Mouse (Mus musculus): Measurements from ENCODE around the gene Rai1.

GRCm38 (mm10) chr11:60198651-60199050 lies 93.8 kb downstream of the Rai1 start:
- TF ChIP-seq CTCF (IDR thresholded peaks at IDR 0.05; ENCODE audit: low read depth) (no peak), EP300 (optimal IDR thresholded peaks at IDR 0.05) (no peak)
